Mouse (Mus musculus) olfactory bulb, adult 2 months (tissue): Measurements from ENCODE around the gene Dcun1d2.

Source experiments
- CTCF ChIP-seq: fragments of 200-500 bp; IDR thresholded peaks from 2 replicates; pipeline ENCODE4 v1.5.1; 2012; ENCODE audit warnings: low read depth, mild to moderate bottlenecking, low read length, moderate library complexity; ENCODE audit not compliant: insufficient read depth
- POLR2A ChIP-seq: fragments of 200-500 bp; IDR thresholded peaks from 2 replicates; pipeline ENCODE4 v1.6.1; 2012; ENCODE audit warnings: mild to moderate bottlenecking, low read depth, low read length, moderate library complexity; ENCODE audit not compliant: insufficient read depth

DNA sequence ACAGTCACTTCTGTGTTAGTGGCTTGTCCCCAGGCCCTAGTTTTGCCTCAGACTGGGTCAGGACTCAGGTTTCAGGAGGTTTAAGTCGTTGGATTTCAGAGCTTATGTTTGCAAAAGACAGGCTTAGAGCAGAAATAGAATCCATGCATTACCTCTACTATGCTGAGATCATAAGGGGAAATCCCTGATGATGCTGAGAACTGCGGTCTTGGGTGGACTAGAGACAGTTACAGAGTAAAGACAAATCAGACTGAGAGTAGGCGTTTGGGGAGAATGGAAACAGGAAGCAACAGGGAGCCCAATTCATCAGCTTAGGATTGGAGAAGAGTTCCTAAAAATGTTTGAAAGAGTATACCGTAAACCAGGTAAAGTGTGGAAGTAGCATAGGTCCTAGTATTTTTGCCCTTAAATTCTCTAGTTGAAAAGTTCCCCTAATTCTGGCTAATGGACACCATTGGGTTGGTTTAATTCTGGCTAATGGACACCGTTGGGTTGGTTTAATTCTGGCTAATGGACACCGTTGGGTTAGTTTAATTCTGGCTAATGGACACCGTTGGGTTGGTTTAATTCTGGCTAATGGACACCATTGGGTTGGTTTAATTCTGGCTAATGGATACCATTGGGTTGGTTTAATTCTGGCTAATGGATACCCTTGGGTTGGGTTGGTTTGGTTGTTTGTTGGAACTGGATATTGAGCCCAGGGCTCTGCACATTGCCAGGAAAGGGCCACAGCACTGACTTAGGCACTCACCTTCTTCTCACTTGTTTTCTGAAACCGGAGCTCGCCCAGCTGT, 5.9 kb upstream of the Dcun1d2 start:
- TF ChIP-seq CTCF (no peak), POLR2A (no peak)
